Mouse (Mus musculus) CH12.LX (cell line): ENCODE data around the gene Tmem221. TPM values are rescaled to one million over a fixed set of nuclear protein-coding genes. Genes with fewer than 3 reads are reported as not detected.

Source experiments
- DNase-seq: peaks from one replicate; pipeline ENCODE4 v3.0.0-alpha.2; 2013; ENCODE audit errors: extremely low read depth
- H3K27ac ChIP-seq: 2 replicates; pipeline ENCODE4 v1.5.1; 2012; ENCODE audit warnings: low read depth, mild to moderate bottlenecking, control low read depth, moderate library complexity; ENCODE audit not compliant: insufficient read depth
- H3K27me3 ChIP-seq: replicated peaks from 2 replicates; pipeline ENCODE3; 2012; ENCODE audit warnings: inconsistent platforms
- H3K36me3 ChIP-seq, 2 experiments: replicated peaks in 1 of 2; 2 replicates each; pipeline versions ENCODE3 to v1.6.1; 2012; ENCODE audit warnings: inconsistent platforms in 1 of 2, low read length in 1 of 2, mild to moderate bottlenecking in 1 of 2, mixed read lengths in 1 of 2, moderate library complexity in 1 of 2; ENCODE audit not compliant: control insufficient read depth in 1 of 2, insufficient read depth in 1 of 2
- H3K4me1 ChIP-seq, 2 experiments: 2 replicates each; pipeline ENCODE4 v1.6.1; 2012; ENCODE audit warnings: inconsistent platforms in 1 of 2, moderate library complexity in 1 of 2; ENCODE audit not compliant: insufficient read depth in 2 of 2, control insufficient read depth in 1 of 2
- H3K4me2 ChIP-seq: 2 replicates; pipeline ENCODE4 v1.6.1; 2012; ENCODE audit warnings: low read depth, mild to moderate bottlenecking, control low read depth; ENCODE audit not compliant: poor library complexity, insufficient read depth, severe bottlenecking
- H3K4me3 ChIP-seq, 3 experiments: fragments of 150-350 bp in 1 of 3; sonication (generic) in 1 of 3; replicated peaks in 1 of 3; 2 replicates each; pipeline versions ENCODE3 to v1.5.1; 2011 to 2012; ENCODE audit warnings: low read depth in 2 of 3, low read length in 2 of 3, mild to moderate bottlenecking in 2 of 3, moderate library complexity in 2 of 3, control low read depth in 1 of 3, improper control_type of control experiment in 1 of 3, inconsistent platforms in 1 of 3, mixed read lengths in 1 of 3; ENCODE audit not compliant: poor library complexity in 1 of 3
- H3K79me2 ChIP-seq: replicated peaks from 2 replicates; pipeline ENCODE4 v1.6.1; 2012; ENCODE audit warnings: mild to moderate bottlenecking, moderate library complexity; ENCODE audit not compliant: control insufficient read depth, poor library complexity, insufficient read depth, severe bottlenecking; ENCODE audit errors: extremely low read depth
- H3K9ac ChIP-seq: 2 replicates; pipeline ENCODE4 v1.6.1; 2012; ENCODE audit warnings: low read depth, mild to moderate bottlenecking, control low read depth, moderate library complexity; ENCODE audit not compliant: insufficient read depth
- H3K9me3 ChIP-seq: replicated peaks from 2 replicates; pipeline ENCODE3; 2012; ENCODE audit warnings: low read length, inconsistent platforms, mixed read lengths
- BHLHE40 ChIP-seq: IDR thresholded peaks from 2 replicates; pipeline ENCODE4 v1.6.1; 2011; ENCODE audit warnings: mild to moderate bottlenecking, low read depth, low read length, improper control_type of control experiment
- CHD1 ChIP-seq: IDR thresholded peaks from 2 replicates; pipeline ENCODE4 v1.6.1; 2012; ENCODE audit warnings: low read depth, low read length, improper control_type of control experiment, inconsistent platforms
- CHD2 ChIP-seq: IDR thresholded peaks from 2 replicates; pipeline ENCODE4 v1.6.1; 2011; ENCODE audit warnings: low read length, improper control_type of control experiment
- CTCF ChIP-seq, 2 experiments: IDR thresholded peaks in 1 of 2; conservative IDR thresholded peaks in 1 of 2; 2 replicates each; pipeline ENCODE4 v1.5.1; 2011 to 2012; ENCODE audit warnings: low read depth in 2 of 2, low read length in 2 of 2, improper control_type of control experiment in 1 of 2, inconsistent platforms in 1 of 2, mild to moderate bottlenecking in 1 of 2, moderate library complexity in 1 of 2
- E2F4 ChIP-seq: IDR thresholded peaks from 2 replicates; pipeline ENCODE4 v1.6.1; 2011; ENCODE audit warnings: low read depth, low read length, improper control_type of control experiment; ENCODE audit not compliant: insufficient replicate concordance
- ELF1 ChIP-seq: IDR thresholded peaks from 2 replicates; pipeline ENCODE4 v1.6.1; 2014; ENCODE audit warnings: low read depth, mild to moderate bottlenecking, inconsistent platforms, low read length, improper control_type of control experiment
- EP300 ChIP-seq: IDR thresholded peaks from 2 replicates; pipeline ENCODE4 v1.6.1; 2011; ENCODE audit warnings: low read length, improper control_type of control experiment
- ETS1 ChIP-seq: conservative IDR thresholded peaks from 2 replicates; pipeline ENCODE4 v1.6.1; 2012; ENCODE audit warnings: low read depth, mild to moderate bottlenecking, inconsistent platforms, low read length, improper control_type of control experiment, moderate library complexity
- GABPA ChIP-seq: IDR thresholded peaks from 2 replicates; pipeline ENCODE4 v1.6.1; 2012; ENCODE audit warnings: low read depth, low read length, improper control_type of control experiment, inconsistent platforms; ENCODE audit not compliant: insufficient replicate concordance
- HCFC1 ChIP-seq: IDR thresholded peaks from 2 replicates; pipeline ENCODE4 v1.6.1; 2012; ENCODE audit warnings: low read depth, mild to moderate bottlenecking, inconsistent platforms, low read length, improper control_type of control experiment
- IRF4 ChIP-seq: IDR thresholded peaks from 2 replicates; pipeline ENCODE4 v1.6.1; 2014; ENCODE audit warnings: low read depth, mild to moderate bottlenecking, inconsistent platforms, low read length, improper control_type of control experiment
- JUN ChIP-seq: IDR thresholded peaks from 2 replicates; pipeline ENCODE4 v1.6.1; 2011; ENCODE audit warnings: low read depth, mild to moderate bottlenecking, low read length, improper control_type of control experiment, moderate library complexity; ENCODE audit not compliant: insufficient read depth
- JUND ChIP-seq: conservative IDR thresholded peaks from 2 replicates; pipeline ENCODE4 v1.6.1; 2011; ENCODE audit warnings: low read depth, low read length, improper control_type of control experiment
- KAT2A ChIP-seq: IDR thresholded peaks from 2 replicates; pipeline ENCODE4 v1.6.1; 2012; ENCODE audit warnings: low read length, improper control_type of control experiment, inconsistent platforms; ENCODE audit not compliant: insufficient replicate concordance
- MAFK ChIP-seq: IDR thresholded peaks from 2 replicates; pipeline ENCODE4 v1.6.1; 2011; ENCODE audit warnings: low read length, improper control_type of control experiment; ENCODE audit not compliant: insufficient replicate concordance
- MAX ChIP-seq: IDR thresholded peaks from 2 replicates; pipeline ENCODE4 v1.6.1; 2011; ENCODE audit warnings: low read length, improper control_type of control experiment
- MAZ ChIP-seq: IDR thresholded peaks from 2 replicates; pipeline ENCODE4 v1.6.1; 2012; ENCODE audit warnings: low read depth, mild to moderate bottlenecking, inconsistent platforms, low read length, improper control_type of control experiment, moderate library complexity
- MEF2A ChIP-seq: IDR thresholded peaks from 2 replicates; pipeline ENCODE4 v1.6.1; 2014; ENCODE audit warnings: low read depth, mild to moderate bottlenecking, inconsistent platforms, low read length, improper control_type of control experiment, borderline replicate concordance
- MXI1 ChIP-seq: IDR thresholded peaks from 2 replicates; pipeline ENCODE4 v1.6.1; 2011; ENCODE audit warnings: mild to moderate bottlenecking, low read depth, low read length, improper control_type of control experiment
- MYC ChIP-seq: IDR thresholded peaks from 2 replicates; pipeline ENCODE4 v1.6.1; 2011; ENCODE audit warnings: low read depth, mild to moderate bottlenecking, improper control_type of control experiment, low read length
- NELFE ChIP-seq: IDR thresholded peaks from 2 replicates; pipeline ENCODE4 v1.6.1; 2011; ENCODE audit warnings: low read depth, low read length, improper control_type of control experiment
- NRF1 ChIP-seq: IDR thresholded peaks from 2 replicates; pipeline ENCODE4 v1.6.1; 2014; ENCODE audit warnings: low read depth, mild to moderate bottlenecking, inconsistent platforms, low read length, improper control_type of control experiment, moderate library complexity
- PAX5 ChIP-seq: IDR thresholded peaks from 2 replicates; pipeline ENCODE4 v1.6.1; 2012; ENCODE audit warnings: low read length, inconsistent platforms, mixed read lengths
- POLR2A ChIP-seq: IDR thresholded peaks from 2 replicates; pipeline ENCODE4 v1.6.1; 2011; ENCODE audit warnings: low read depth, mild to moderate bottlenecking, improper control_type of control experiment, low read length
- POLR2AphosphoS2 ChIP-seq: IDR thresholded peaks from 2 replicates; pipeline ENCODE4 v1.6.1; 2011; ENCODE audit warnings: low read depth, low read length, improper control_type of control experiment
- RAD21 ChIP-seq: IDR thresholded peaks from 2 replicates; pipeline ENCODE4 v1.6.1; 2011; ENCODE audit warnings: low read depth, mild to moderate bottlenecking, low read length, improper control_type of control experiment, moderate library complexity
- RCOR1 ChIP-seq: conservative IDR thresholded peaks from 2 replicates; pipeline ENCODE4 v1.6.1; 2012; ENCODE audit warnings: low read depth, mild to moderate bottlenecking, inconsistent platforms, low read length, improper control_type of control experiment
- SIN3A ChIP-seq: IDR thresholded peaks from 2 replicates; pipeline ENCODE4 v1.6.1; 2012; ENCODE audit warnings: low read length, improper control_type of control experiment, inconsistent platforms
- SMC3 ChIP-seq: IDR thresholded peaks from 2 replicates; pipeline ENCODE4 v1.6.1; 2011; ENCODE audit warnings: low read depth, low read length, improper control_type of control experiment
- TBP ChIP-seq: conservative IDR thresholded peaks from 2 replicates; pipeline ENCODE4 v1.6.1; 2011; ENCODE audit warnings: low read depth, low read length, improper control_type of control experiment
- TCF12 ChIP-seq: IDR thresholded peaks from 2 replicates; pipeline ENCODE4 v1.6.1; 2014; ENCODE audit warnings: low read depth, mild to moderate bottlenecking, inconsistent platforms, low read length, improper control_type of control experiment
- UBTF ChIP-seq: IDR thresholded peaks from 2 replicates; pipeline ENCODE4 v1.6.1; 2012; ENCODE audit warnings: low read depth, mild to moderate bottlenecking, inconsistent platforms, low read length, improper control_type of control experiment, moderate library complexity
- USF1 ChIP-seq: IDR thresholded peaks from 2 replicates; pipeline ENCODE4 v1.6.1; 2014; ENCODE audit warnings: low read depth, mild to moderate bottlenecking, inconsistent platforms, low read length, improper control_type of control experiment
- USF2 ChIP-seq: conservative IDR thresholded peaks from 2 replicates; pipeline ENCODE4 v1.6.1; 2011; ENCODE audit warnings: low read depth, low read length, improper control_type of control experiment
- ZC3H11A ChIP-seq: IDR thresholded peaks from 2 replicates; pipeline ENCODE4 v1.6.1; 2012; ENCODE audit warnings: low read depth, mild to moderate bottlenecking, inconsistent platforms, low read length, improper control_type of control experiment
- ZKSCAN1 ChIP-seq: IDR thresholded peaks from 2 replicates; pipeline ENCODE4 v1.6.1; 2012; ENCODE audit warnings: low read depth, inconsistent platforms, low read length, improper control_type of control experiment, borderline replicate concordance
- ZMIZ1 ChIP-seq: IDR thresholded peaks from 2 replicates; pipeline ENCODE4 v1.6.1; 2012; ENCODE audit warnings: low read depth, mild to moderate bottlenecking, inconsistent platforms, low read length, improper control_type of control experiment
- ZNF384 ChIP-seq: IDR thresholded peaks from 2 replicates; pipeline ENCODE4 v1.6.1; 2012; ENCODE audit warnings: low read depth, low read length, improper control_type of control experiment, inconsistent platforms
- dilution Hi-C: fragments of 300-500 bp; cut with MboI; formaldehyde crosslinking; loops from 2 replicates; pipeline ENCODE4 v1.14.3; 2020; ENCODE audit warnings: low sequenced_read_pairs; ENCODE audit not compliant: extremely low pct_unique_long_range_greater_than_20kb, extremely low pct_ligation_motif_present
- in situ Hi-C: fragments of 300-500 bp; cut with MboI; formaldehyde crosslinking; loops from 3 replicates; pipeline ENCODE4 v1.14.3; 2019; ENCODE audit warnings: low sequenced_read_pairs, low pct_ligation_motif_present, low pct_unique_long_range_greater_than_20kb, mixed read lengths
- polyA plus RNA-seq: library from polyadenylated mRNA; unstranded; fragments of >175 nt; gene quantifications from 2 replicates; pipeline ENCODE4 v1.2.1, GENCODE M21; 2012; ENCODE audit warnings: low read depth; ENCODE audit not compliant: insufficient read length
- total RNA-seq, 2 experiments: library from RNA; depleted of rRNA; stranded (reverse); fragments of 300-350 nt in 1 of 2; fragments of >200 nt in 1 of 2; gene quantifications; 2 replicates each; pipeline ENCODE4 v1.2.3; 2012 to 2014

Gene Tmem221
- total and polyA plus RNA-seq, 3 experiments: 0.51 TPM; not detected in 2

DNA sequence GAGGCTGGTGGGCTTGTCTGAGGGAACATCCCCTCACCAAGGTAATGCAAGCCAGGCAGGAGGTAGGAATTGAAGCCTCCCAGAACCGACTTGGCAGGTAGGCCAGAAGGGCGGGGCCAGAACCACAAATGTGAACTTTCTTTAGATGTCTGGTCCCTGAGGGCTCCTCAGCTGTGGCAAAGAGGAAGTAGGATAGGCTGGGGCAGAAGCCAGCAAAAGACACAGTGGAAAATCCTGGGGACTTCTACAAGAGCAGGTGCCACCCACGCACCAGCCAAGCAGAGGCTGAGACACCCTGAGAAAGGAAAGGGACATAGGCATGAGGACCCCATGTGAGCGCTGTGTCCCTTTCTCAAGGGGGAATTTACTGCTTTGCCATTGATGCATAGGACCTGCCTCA lies 38.1 kb upstream of the Tmem221 start:
- H3K36me3 ChIP-seq: peaks cover 10 to 49% of the 10 kb centered on the region in 2 experiments
- TF ChIP-seq UBTF: no peak
- TF ChIP-seq ZC3H11A: no peak
- peak; percentile 69; the same call in 1 of the 2 replicates for TF ChIP-seq KAT2A
- TF ChIP-seq TBP: 0 out of 2 replicates have a peak, but pooled peaks have one; percentile 36
- TF ChIP-seq JUN: no peak
- peak; percentile 12 for TF ChIP-seq SMC3
- peak; percentile 68 for TF ChIP-seq SIN3A
- no peak; the same call in 1 of the 2 replicates for TF ChIP-seq MXI1
- TF ChIP-seq NELFE: no peak
- TF ChIP-seq ZMIZ1: no peak
- TF ChIP-seq RCOR1: 0 out of 2 replicates have a peak, but pooled peaks have one; percentile 55
- peak; percentile 92 for TF ChIP-seq MEF2A
- TF ChIP-seq ZKSCAN1: no peak
- TF ChIP-seq E2F4: no peak
- TF ChIP-seq RAD21: no peak
- TF ChIP-seq HCFC1: peak; percentile 32; the same call in 1 of the 2 replicates
- TF ChIP-seq PAX5: no peak
- no peak for TF ChIP-seq JUND
- peak; percentile 84 for TF ChIP-seq CHD2
- peak; percentile 69; the same call in 1 of the 2 replicates for TF ChIP-seq MAFK
- peak; percentile 40; the same call in 1 of the 2 replicates for TF ChIP-seq POLR2A
- peak; percentile 95 for TF ChIP-seq MAZ
- TF ChIP-seq GABPA: no peak
- TF ChIP-seq CTCF (conservative IDR thresholded peaks at IDR 0.05 in 1 of 2, IDR thresholded peaks at IDR 0.05 in 1 of 2; ENCODE audit: low read depth in 2 of 2, low read length in 2 of 2): no peak
- no peak for TF ChIP-seq POLR2AphosphoS2
- TF ChIP-seq BHLHE40: peak; percentile 95
- TF ChIP-seq TCF12: peak; percentile 99
- peak; percentile 63; the same call in 1 of the 2 replicates for TF ChIP-seq ELF1
- no peak for TF ChIP-seq USF1
- peak; percentile 92 for TF ChIP-seq IRF4
- TF ChIP-seq CHD1: no peak
- peak; percentile 98 for TF ChIP-seq ETS1
- peak; percentile 44 for TF ChIP-seq ZNF384
- 0 out of 2 replicates have a peak, but pooled peaks have one; percentile 37 for TF ChIP-seq NRF1
- peak; percentile 75 for TF ChIP-seq MYC
- TF ChIP-seq MAX: peak; percentile 70
- no peak for TF ChIP-seq USF2
- TF ChIP-seq EP300: peak; percentile 98

More for the DNA sequence above, 38.1 kb upstream of the Tmem221 start:
- H3K4me3 ChIP-seq: peak overlapping the region in 2 of 3 experiments; percentile 24 to 89
- no peaks in the 10 kb centered on the region for H3K9me3 ChIP-seq
- H3K4me2 ChIP-seq: peak overlapping the region; percentile 40
- peaks cover 20% of the 10 kb centered on the region for H3K79me2 ChIP-seq
- in situ Hi-C loops: no loop called here
- H3K4me1 ChIP-seq: peaks cover 38 to 64% of the 10 kb centered on the region in 2 experiments
- peak overlapping the region; percentile 98 for H3K27ac ChIP-seq
- no peaks in the 10 kb centered on the region for H3K27me3 ChIP-seq
- H3K9ac ChIP-seq: no peak overlapping the region; the same call in 1 of the 2 replicates
- dilution Hi-C loops: no loop called here
- DNase-seq: peak; percentile 95
